Mouse (Mus musculus) midbrain, embryonic 15.5 days (tissue): ENCODE results near the gene Fam222b. TPM values are rescaled to one million over a fixed set of nuclear protein-coding genes. Genes with fewer than 3 reads are reported as not detected.
A peak's percentile ranks its signal among the peaks of the same experiment; 100 is the strongest.

Experiments
- ATAC-seq: fragments of 200-750 bp; cut with Nextera tagmentation; replicated peaks from 2 replicates; pipeline ENCODE4 v1.8.0; 2017; ENCODE audit warnings: moderate TSS enrichment
- H3K27ac ChIP-seq: fragments of 300-500 bp; sonication (generic); 2 replicates; pipeline ENCODE4 v1.5.1; 2015; ENCODE audit warnings: mild to moderate bottlenecking, inconsistent platforms
- H3K27me3 ChIP-seq: fragments of 300-500 bp; sonication (generic); replicated peaks from 2 replicates; pipeline ENCODE4 v1.6.1; 2015; ENCODE audit warnings: inconsistent platforms
- H3K36me3 ChIP-seq: fragments of 300-500 bp; sonication (generic); replicated peaks from 2 replicates; pipeline ENCODE4 v1.6.1; 2015; ENCODE audit warnings: inconsistent platforms
- H3K4me1 ChIP-seq: fragments of 300-500 bp; sonication (generic); 2 replicates; pipeline ENCODE4 v1.6.1; 2015; ENCODE audit warnings: inconsistent platforms
- H3K4me2 ChIP-seq: fragments of 300-500 bp; sonication (generic); 2 replicates; pipeline ENCODE4 v1.6.1; 2015; ENCODE audit warnings: inconsistent platforms, mild to moderate bottlenecking, moderate library complexity
- H3K4me3 ChIP-seq: fragments of 300-500 bp; sonication (generic); 2 replicates; pipeline ENCODE4 v1.5.1; 2015; ENCODE audit warnings: mild to moderate bottlenecking, inconsistent platforms
- H3K9ac ChIP-seq: fragments of 300-500 bp; sonication (generic); 2 replicates; pipeline ENCODE4 v1.6.1; 2015; ENCODE audit warnings: mild to moderate bottlenecking, inconsistent platforms
- H3K9me3 ChIP-seq: fragments of 300-500 bp; sonication (generic); 2 replicates; pipeline ENCODE4 v1.6.1; 2016; ENCODE audit warnings: inconsistent platforms
- WGBS: fragments of 180-500 bp; shearing (Covaris S2); methylation state at CpG from one replicate; pipeline ENCODE4 v1.1.7; 2015; ENCODE audit warnings: mixed read lengths; 5-methylcytosine and 5-hydroxymethylcytosine counted together
- polyA plus RNA-seq: library from polyadenylated mRNA; unstranded; fragments of >200 nt; fragmentation: Nextera tagmentation; extraction: Ambion mirVana; gene quantifications from 2 replicates; pipeline ENCODE4 v1.2.1, GENCODE M21; 2015

Gene Fam222b
- polyA plus RNA-seq, 1 experiment from 2014 or later: 33.4 TPM

GRCm38 (mm10) chr11:78146707-78147543, 52.5 kb downstream of the Fam222b start:
- Histone ChIP-seq H3K9ac (no peak overlapping the region), H3K27ac (no peak overlapping the region), H3K4me2 (no peak overlapping the region), H3K36me3 (peaks cover 12% of the 10 kb centered on the region; the same call in 1 of the 2 replicates), H3K9me3 (no peaks in the 10 kb centered on the region), H3K4me1 (no peaks in the 10 kb centered on the region), H3K27me3 (no peaks in the 10 kb centered on the region), H3K4me3 (no peak overlapping the region)
- WGBS: 95% methylated on average over 6 of the region's 6 CpGs
- ATAC-seq: no peak

GRCm38 (mm10) chr11:78151161-78151560, 56.7 kb downstream of the Fam222b start:
- Histone ChIP-seq H3K4me2 (no peak overlapping the region), H3K9me3 (no peaks in the 10 kb centered on the region), H3K4me1 (peaks cover 17% of the 10 kb centered on the region), H3K9ac (no peak overlapping the region), H3K27me3 (no peaks in the 10 kb centered on the region), H3K36me3 (peaks cover 20% of the 10 kb centered on the region), H3K27ac (0 out of 2 replicates have a peak overlapping the region, but pooled peaks have one; percentile 10), H3K4me3 (no peak overlapping the region)
- no peak for ATAC-seq
- WGBS: 31% methylated on average over 1 of the region's 1 CpGs

GRCm38 (mm10) chr11:78152299-78153231, 58.1 kb downstream of the Fam222b start:
- Histone ChIP-seq H3K4me1 (peaks cover 17% of the 10 kb centered on the region), H3K27ac (peak overlapping the region; percentile 71), H3K4me2 (no peak overlapping the region), H3K9me3 (no peaks in the 10 kb centered on the region), H3K36me3 (peaks cover 23% of the 10 kb centered on the region), H3K9ac (no peak overlapping the region), H3K27me3 (no peaks in the 10 kb centered on the region), H3K4me3 (no peak overlapping the region)
- 56% methylated on average over 9 of the region's 9 CpGs for WGBS
- peak; percentile 82 for ATAC-seq

- no peak overlapping the region for H3K4me2 ChIP-seq
- no peak overlapping the region for H3K4me3 ChIP-seq
- H3K9ac ChIP-seq: no peak overlapping the region
- H3K4me1 ChIP-seq: peaks cover 22% of the 10 kb centered on the region
- H3K9me3 ChIP-seq: no peaks in the 10 kb centered on the region
- WGBS: 73% methylated on average over 13 of the region's 13 CpGs
- H3K36me3 ChIP-seq: peaks cover 32% of the 10 kb centered on the region
- H3K27ac ChIP-seq: peak overlapping the region; percentile 71
- no peaks in the 10 kb centered on the region for H3K27me3 ChIP-seq
- ATAC-seq: 0 out of 2 replicates have a peak, but pooled peaks have one; percentile 24
Measured at GRCm38 (mm10) chr11:78153778-78154177, 59.3 kb downstream of the Fam222b start.

GRCm38 (mm10) chr11:78155674-78156073, 61.2 kb downstream of the Fam222b start:
- H3K9me3 ChIP-seq: no peaks in the 10 kb centered on the region
- H3K4me2 ChIP-seq: no peak overlapping the region
- no peaks in the 10 kb centered on the region for H3K27me3 ChIP-seq
- no peak overlapping the region for H3K4me3 ChIP-seq
- peaks cover 33% of the 10 kb centered on the region for H3K36me3 ChIP-seq
- no peak for ATAC-seq
- H3K4me1 ChIP-seq: peaks cover 24% of the 10 kb centered on the region
- H3K27ac ChIP-seq: no peak overlapping the region
- no peak overlapping the region for H3K9ac ChIP-seq
- WGBS: 74% methylated on average over 5 of the region's 5 CpGs

- no peak overlapping the region for H3K4me3 ChIP-seq
- no peaks in the 10 kb centered on the region for H3K9me3 ChIP-seq
- ATAC-seq: no peak
- H3K36me3 ChIP-seq: peaks cover 39% of the 10 kb centered on the region
- H3K4me2 ChIP-seq: no peak overlapping the region
- H3K9ac ChIP-seq: no peak overlapping the region
- no peak overlapping the region for H3K27ac ChIP-seq
- no peaks in the 10 kb centered on the region for H3K27me3 ChIP-seq
- peaks cover 24% of the 10 kb centered on the region for H3K4me1 ChIP-seq
- 68% methylated on average over 6 of the region's 6 CpGs for WGBS
Measured at GRCm38 (mm10) chr11:78156156-78156699, 61.8 kb downstream of the Fam222b start.

- Histone ChIP-seq H3K4me3 (no peak overlapping the region), H3K9ac (no peak overlapping the region), H3K36me3 (peaks cover 39% of the 10 kb centered on the region), H3K27ac (no peak overlapping the region), H3K9me3 (no peaks in the 10 kb centered on the region), H3K4me2 (no peak overlapping the region), H3K27me3 (no peaks in the 10 kb centered on the region), H3K4me1 (peaks cover 32% of the 10 kb centered on the region)
- ATAC-seq: peak; percentile 38
- WGBS: 38% methylated on average over 2 of the region's 2 CpGs
Measured at GRCm38 (mm10) chr11:78159096-78159495, 64.6 kb downstream of the Fam222b start.

GRCm38 (mm10) chr11:78159557-78159956, 65.1 kb downstream of the Fam222b start:
- 84% methylated on average over 7 of the region's 7 CpGs for WGBS
- Histone ChIP-seq H3K27me3 (no peaks in the 10 kb centered on the region), H3K27ac (no peak overlapping the region), H3K36me3 (peaks cover 36% of the 10 kb centered on the region), H3K4me1 (peaks cover 32% of the 10 kb centered on the region), H3K9me3 (no peaks in the 10 kb centered on the region), H3K4me2 (no peak overlapping the region), H3K9ac (no peak overlapping the region), H3K4me3 (no peak overlapping the region)
- 0 out of 2 replicates have a peak, but pooled peaks have one; percentile 5 for ATAC-seq

GRCm38 (mm10) chr11:78160171-78160570, 65.7 kb downstream of the Fam222b start:
- H3K27ac ChIP-seq: no peak overlapping the region; the same call in 1 of the 2 replicates
- 88% methylated on average over 18 of the region's 18 CpGs for WGBS

GRCm38 (mm10) chr11:78160675-78161074, 66.2 kb downstream of the Fam222b start:
- H3K9ac ChIP-seq: no peak overlapping the region
- peaks cover 29% of the 10 kb centered on the region for H3K36me3 ChIP-seq
- H3K4me1 ChIP-seq: peaks cover 33% of the 10 kb centered on the region
- 87% methylated on average over 3 of the region's 3 CpGs for WGBS
- H3K4me2 ChIP-seq: no peak overlapping the region
- peak overlapping the region; percentile 23; the same call in 1 of the 2 replicates for H3K27ac ChIP-seq
- H3K9me3 ChIP-seq: no peaks in the 10 kb centered on the region
- no peaks in the 10 kb centered on the region for H3K27me3 ChIP-seq
- H3K4me3 ChIP-seq: no peak overlapping the region
- no peak for ATAC-seq

More at GRCm38 (mm10) chr11:78160171-78160570, 65.7 kb downstream of the Fam222b start:
- Histone ChIP-seq H3K9me3 (no peaks in the 10 kb centered on the region), H3K9ac (no peak overlapping the region), H3K36me3 (peaks cover 30% of the 10 kb centered on the region), H3K4me3 (no peak overlapping the region), H3K27me3 (no peaks in the 10 kb centered on the region), H3K4me2 (no peak overlapping the region), H3K4me1 (peaks cover 32% of the 10 kb centered on the region)
- no peak for ATAC-seq

GRCm38 (mm10) chr11:78161169-78161568, 66.7 kb downstream of the Fam222b start:
- Histone ChIP-seq H3K4me3 (no peak overlapping the region), H3K4me2 (no peak overlapping the region), H3K27ac (no peak overlapping the region), H3K4me1 (peaks cover 38% of the 10 kb centered on the region), H3K9ac (no peak overlapping the region), H3K9me3 (no peaks in the 10 kb centered on the region), H3K36me3 (peaks cover 27% of the 10 kb centered on the region), H3K27me3 (no peaks in the 10 kb centered on the region)
- WGBS: 87% methylated on average over 14 of the region's 14 CpGs
- ATAC-seq: no peak

- Histone ChIP-seq H3K9ac (no peak overlapping the region), H3K9me3 (no peaks in the 10 kb centered on the region), H3K36me3 (peaks cover 24% of the 10 kb centered on the region), H3K4me1 (peaks cover 40% of the 10 kb centered on the region), H3K4me3 (0 out of 2 replicates have a peak overlapping the region, but pooled peaks have one; percentile 69), H3K4me2 (peak overlapping the region; percentile 72; the same call in 1 of the 2 replicates), H3K27me3 (no peaks in the 10 kb centered on the region), H3K27ac (peak overlapping the region; percentile 92)
- 68% methylated on average over 4 of the region's 4 CpGs for whole genome bisulfite sequencing
- ATAC-seq: no peak
Measured at GRCm38 (mm10) chr11:78161968-78162367, 67.5 kb downstream of the Fam222b start.
